Mouse (Mus musculus) stomach, embryonic 14.5 days (tissue): Measurements from ENCODE around the gene Elf1. TPM values are rescaled to one million over a fixed set of nuclear protein-coding genes. Genes with fewer than 3 reads are reported as not detected.
A peak's percentile ranks its signal among the peaks of the same experiment; 100 is the strongest.

Source experiments
- ATAC-seq: fragments of 200-750 bp; cut with Nextera tagmentation; 2 replicates; pipeline ENCODE4 v1.8.0; 2017; ENCODE audit warnings: low read depth, moderate TSS enrichment; ENCODE audit not compliant: insufficient number of reproducible peaks, insufficient read depth, low FRiP score
- H3K27ac ChIP-seq: fragments of 300-500 bp; sonication (generic); 2 replicates; pipeline ENCODE4 v1.5.1; 2014; ENCODE audit warnings: mild to moderate bottlenecking, low read length, moderate library complexity, mixed read lengths
- H3K27me3 ChIP-seq: fragments of 300-500 bp; sonication (generic); 2 replicates; pipeline ENCODE4 v1.6.1; 2014; ENCODE audit warnings: low read length, control low read depth, mixed read lengths; ENCODE audit not compliant: control insufficient read depth, insufficient read depth
- H3K36me3 ChIP-seq: fragments of 300-500 bp; sonication (generic); 2 replicates; pipeline ENCODE4 v1.6.1; 2014; ENCODE audit warnings: mild to moderate bottlenecking, control low read depth, low read length, moderate library complexity, mixed read lengths; ENCODE audit not compliant: control insufficient read depth, insufficient read depth
- H3K4me1 ChIP-seq: fragments of 300-500 bp; sonication (generic); 2 replicates; pipeline ENCODE4 v1.6.1; 2014; ENCODE audit warnings: low read length, control low read depth, mixed read lengths; ENCODE audit not compliant: control insufficient read depth, insufficient read depth
- H3K4me2 ChIP-seq: fragments of 300-500 bp; sonication (generic); replicated peaks from 2 replicates; pipeline ENCODE4 v1.6.1; 2014; ENCODE audit warnings: low read depth, low read length, control low read depth
- H3K4me3 ChIP-seq: fragments of 300-500 bp; sonication (generic); 2 replicates; pipeline ENCODE4 v1.5.1; 2014; ENCODE audit warnings: low read depth, low read length, control low read depth
- H3K9ac ChIP-seq: fragments of 300-500 bp; sonication (generic); replicated peaks from 2 replicates; pipeline ENCODE4 v1.6.1; 2014; ENCODE audit warnings: low read depth, mild to moderate bottlenecking, control low read depth, low read length, moderate library complexity, mixed read lengths
- H3K9me3 ChIP-seq: fragments of 300-500 bp; sonication (generic); 2 replicates; pipeline ENCODE4 v1.6.1; 2016; ENCODE audit warnings: low read depth, low read length, control low read depth; ENCODE audit not compliant: control insufficient read depth
- WGBS: fragments of 180-500 bp; shearing (Covaris S2); extraction: QIAGEN DNeasy Blood & Tissue Kit; methylation state at CpG from one replicate; pipeline ENCODE4 v1.1.7; 2014; 5-methylcytosine and 5-hydroxymethylcytosine counted together
- polyA plus RNA-seq: library from polyadenylated mRNA; unstranded; fragments of >200 nt; fragmentation: Nextera tagmentation; extraction: Ambion mirVana; gene quantifications from 2 replicates; pipeline ENCODE4 v1.2.1, GENCODE M21; 2014

Elf1 gene
- polyA plus RNA-seq, 1 experiment from 2014 or later, result 25.8 TPM

GRCm38 (mm10) chr14:79541606-79542005, 60.6 kb downstream of the Elf1 start:
- no peaks in the 10 kb centered on the region for H3K36me3 ChIP-seq
- no peak overlapping the region for H3K4me2 ChIP-seq
- no peak overlapping the region for H3K4me3 ChIP-seq
- H3K27me3 ChIP-seq, result no peaks in the 10 kb centered on the region
- no peaks in the 10 kb centered on the region for H3K9me3 ChIP-seq
- no peak overlapping the region for H3K9ac ChIP-seq
- no peak overlapping the region for H3K27ac ChIP-seq
- H3K4me1 ChIP-seq, result no peaks in the 10 kb centered on the region
- ATAC-seq, result no peak

DNA sequence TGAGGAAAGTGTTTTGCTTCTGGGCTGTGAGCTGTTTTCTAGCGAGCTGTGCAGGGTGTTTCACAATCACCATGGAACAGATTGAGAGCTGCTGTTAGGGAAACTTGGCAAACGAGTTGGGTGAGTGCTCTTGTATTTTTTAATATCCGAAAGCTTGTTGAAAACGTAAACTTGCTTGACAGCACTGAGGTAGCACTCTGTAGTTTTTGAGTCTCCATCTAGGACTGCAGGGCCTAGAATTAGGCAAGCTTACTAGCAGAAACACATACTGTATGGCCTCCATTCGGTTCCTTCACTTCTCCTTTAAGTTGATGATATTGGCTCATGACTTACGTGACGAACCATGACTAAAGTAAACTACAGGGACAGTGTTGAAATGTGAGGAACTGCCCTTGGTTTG, 68.3 kb downstream of the Elf1 start:
- H3K36me3 ChIP-seq, result no peaks in the 10 kb centered on the region
- no peaks in the 10 kb centered on the region for H3K27me3 ChIP-seq
- no peaks in the 10 kb centered on the region for H3K9me3 ChIP-seq
- 39% methylated on average over 7 of the region's 7 CpGs for WGBS
- H3K4me1 ChIP-seq, result no peaks in the 10 kb centered on the region
- no peak overlapping the region for H3K4me3 ChIP-seq
- H3K27ac ChIP-seq, result peak overlapping the region; percentile 33; the same call in 1 of the 2 replicates
- no peak overlapping the region for H3K4me2 ChIP-seq
- no peak overlapping the region for H3K9ac ChIP-seq
- peak; percentile 65; the same call in 1 of the 2 replicates for ATAC-seq

DNA sequence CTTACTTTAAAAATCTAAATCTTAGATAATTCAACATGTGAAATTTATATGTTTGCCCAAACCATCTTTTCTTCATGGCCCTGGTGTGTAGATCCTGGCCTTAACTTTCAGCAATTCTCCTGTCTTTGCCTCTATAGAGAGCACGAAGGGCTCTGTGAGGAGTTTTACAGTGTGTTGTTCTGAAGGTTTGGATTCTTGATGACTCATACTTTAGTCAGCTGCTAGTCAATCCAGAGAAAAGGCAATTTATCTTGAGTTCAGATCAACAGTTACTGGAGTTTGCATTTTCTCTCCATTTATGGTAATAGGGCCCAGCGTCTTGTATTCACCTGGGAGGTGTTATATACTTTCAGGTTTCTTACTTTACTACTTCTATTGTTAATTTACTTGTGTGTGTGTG, 70.9 kb downstream of the Elf1 start:
- Histone ChIP-seq H3K27me3 (no peaks in the 10 kb centered on the region), H3K9me3 (no peaks in the 10 kb centered on the region), H3K4me3 (no peak overlapping the region), H3K4me2 (no peak overlapping the region), H3K27ac (no peak overlapping the region), H3K9ac (no peak overlapping the region), H3K4me1 (no peaks in the 10 kb centered on the region), H3K36me3 (no peaks in the 10 kb centered on the region)
- WGBS, result 87% methylated on average over 2 of the region's 2 CpGs
- no peak for ATAC-seq

- peaks cover 6% of the 10 kb centered on the region; the same call in 1 of the 2 replicates for H3K4me1 ChIP-seq
- H3K9ac ChIP-seq, result no peak overlapping the region
- H3K4me3 ChIP-seq, result no peak overlapping the region
- WGBS, result 100% methylated on average over 1 of the region's 1 CpGs
- no peaks in the 10 kb centered on the region for H3K27me3 ChIP-seq
- H3K9me3 ChIP-seq, result no peaks in the 10 kb centered on the region
- H3K36me3 ChIP-seq, result no peaks in the 10 kb centered on the region
- H3K4me2 ChIP-seq, result no peak overlapping the region
- H3K27ac ChIP-seq, result no peak overlapping the region
- ATAC-seq, result no peak
Observed at GRCm38 (mm10) chr14:79552854-79553253, 71.9 kb downstream of the Elf1 start.

DNA sequence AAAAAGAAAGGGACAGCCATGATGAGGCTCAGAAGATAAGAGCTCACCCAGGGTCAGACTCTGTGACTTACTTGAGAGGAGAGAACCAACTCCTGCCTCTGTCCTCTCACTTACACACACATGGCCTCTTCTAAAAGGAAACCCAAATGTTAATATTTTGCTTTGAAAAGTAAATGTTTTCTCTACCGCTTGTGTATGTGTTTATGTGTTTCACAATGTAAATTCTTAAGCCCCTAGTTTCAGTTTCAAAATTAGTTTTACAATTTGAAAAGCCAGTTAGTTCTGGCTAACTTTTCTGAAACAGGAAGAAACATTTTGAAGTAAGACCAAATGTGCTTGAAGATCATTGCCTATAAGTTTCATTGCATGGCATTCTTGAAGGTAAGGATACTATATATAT, 76.8 kb downstream of the Elf1 start:
- peaks cover 6% of the 10 kb centered on the region for H3K4me1 ChIP-seq
- WGBS, result 69% methylated on average over 1 of the region's 1 CpGs
- no peak overlapping the region for H3K27ac ChIP-seq
- no peaks in the 10 kb centered on the region for H3K9me3 ChIP-seq
- no peak overlapping the region for H3K4me3 ChIP-seq
- no peaks in the 10 kb centered on the region for H3K27me3 ChIP-seq
- ATAC-seq, result no peak
- no peak overlapping the region for H3K9ac ChIP-seq
- H3K36me3 ChIP-seq, result peaks cover 4% of the 10 kb centered on the region; the same call in 1 of the 2 replicates
- no peak overlapping the region for H3K4me2 ChIP-seq

DNA sequence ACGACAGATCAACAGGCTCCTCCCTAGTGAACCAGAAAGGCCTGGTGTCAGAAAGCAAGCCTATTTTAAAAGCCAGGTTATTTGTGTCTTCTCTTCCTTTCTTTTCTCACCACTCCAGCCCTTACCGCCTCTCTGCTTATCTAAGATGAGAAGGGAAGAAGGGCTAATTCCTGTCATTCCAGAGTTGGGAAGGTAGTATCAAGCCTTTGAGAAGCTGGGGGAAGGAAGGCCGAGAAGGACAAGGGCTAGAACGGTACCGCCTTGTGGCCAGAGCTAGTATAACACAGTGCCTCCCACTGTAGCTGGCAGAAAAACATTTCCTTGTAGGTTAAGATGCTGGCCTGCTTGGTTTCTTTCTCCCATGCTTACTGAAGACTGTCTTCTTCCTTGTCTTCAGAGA, 81.8 kb downstream of the Elf1 start:
- 17% methylated on average over 5 of the region's 5 CpGs for WGBS
- no peak overlapping the region for H3K4me2 ChIP-seq
- ATAC-seq, result 0 out of 2 replicates have a peak, but pooled peaks have one; percentile 23

GRCm38 (mm10) chr14:79564784-79565183, 83.8 kb downstream of the Elf1 start:
- Histone ChIP-seq H3K36me3 (peaks cover 28% of the 10 kb centered on the region), H3K27me3 (no peaks in the 10 kb centered on the region), H3K9ac (no peak overlapping the region), H3K4me2 (no peak overlapping the region), H3K27ac (no peak overlapping the region), H3K9me3 (no peaks in the 10 kb centered on the region), H3K4me1 (no peaks in the 10 kb centered on the region), H3K4me3 (no peak overlapping the region)
- 71% methylated on average over 6 of the region's 6 CpGs for WGBS
- ATAC-seq, result no peak

More for the DNA sequence above, 81.8 kb downstream of the Elf1 start:
- Histone ChIP-seq H3K9ac (no peak overlapping the region), H3K4me3 (no peak overlapping the region), H3K27ac (no peak overlapping the region), H3K9me3 (no peaks in the 10 kb centered on the region), H3K4me1 (no peaks in the 10 kb centered on the region; the same call in 1 of the 2 replicates), H3K27me3 (no peaks in the 10 kb centered on the region), H3K36me3 (peaks cover 18% of the 10 kb centered on the region)

GRCm38 (mm10) chr14:79573482-79574191, 92.6 kb downstream of the Elf1 start:
- Histone ChIP-seq H3K4me1 (no peaks in the 10 kb centered on the region), H3K9ac (no peak overlapping the region), H3K9me3 (no peaks in the 10 kb centered on the region), H3K27me3 (no peaks in the 10 kb centered on the region), H3K4me2 (no peak overlapping the region), H3K4me3 (no peak overlapping the region), H3K27ac (no peak overlapping the region), H3K36me3 (peaks cover 4% of the 10 kb centered on the region; the same call in 1 of the 2 replicates)
- ATAC-seq, result no peak
- WGBS, result 86% methylated on average over 13 of the region's 13 CpGs

DNA sequence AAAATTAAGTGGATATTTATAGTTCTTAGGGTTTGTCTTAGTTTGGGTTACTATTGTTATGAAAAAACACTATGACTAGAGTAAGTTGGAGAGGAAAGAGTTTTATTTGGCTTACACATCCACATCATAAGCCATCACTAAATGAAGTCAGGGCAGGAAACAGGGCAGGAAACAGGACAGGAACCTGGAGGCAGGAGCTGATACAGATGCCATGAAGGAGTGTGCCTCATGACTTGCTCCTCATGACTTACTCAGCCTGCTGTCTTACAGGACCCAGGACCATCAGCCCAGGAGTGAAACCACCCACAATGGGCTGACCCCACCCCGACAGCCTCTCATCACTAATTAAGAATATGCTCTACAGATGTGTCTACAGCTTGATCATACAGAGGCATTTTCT, 93.4 kb downstream of the Elf1 start:
- H3K27ac ChIP-seq, result no peak overlapping the region
- ATAC-seq, result no peak
- no peaks in the 10 kb centered on the region for H3K27me3 ChIP-seq
- H3K9ac ChIP-seq, result no peak overlapping the region
- peaks cover under 1% of the 10 kb centered on the region; the same call in 1 of the 2 replicates for H3K36me3 ChIP-seq
- H3K4me3 ChIP-seq, result no peak overlapping the region
- H3K9me3 ChIP-seq, result no peaks in the 10 kb centered on the region
- H3K4me2 ChIP-seq, result no peak overlapping the region
- 90% methylated on average over 1 of the region's 1 CpGs for WGBS
- H3K4me1 ChIP-seq, result no peaks in the 10 kb centered on the region
